In the genomic region with DNA sequence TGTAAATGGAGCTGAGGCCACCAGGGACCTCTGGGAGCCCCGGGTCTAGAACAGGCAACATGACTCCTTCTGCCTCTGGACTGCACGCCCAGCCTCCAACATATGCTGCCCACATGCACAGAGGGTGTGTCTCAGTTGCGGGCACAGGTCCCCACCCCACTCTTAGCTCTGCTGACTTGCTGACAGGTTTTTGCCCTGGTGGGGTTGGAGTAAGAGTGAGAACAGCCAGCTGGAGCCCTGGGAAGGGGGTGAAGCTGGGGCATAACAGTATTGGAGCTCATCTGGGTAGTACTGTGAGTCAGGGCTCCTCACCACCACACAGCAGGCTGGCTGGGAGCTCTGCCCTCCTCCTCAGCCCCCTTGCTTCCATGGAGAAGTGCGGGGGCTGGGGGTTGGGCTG, we compare ENCODE assay signal across 10 mouse cellular contexts.
DNase-seq lines count a peak whose midpoint lies in the region; ATAC-seq and TF ChIP-seq lines count a peak whose summit lies in the region.
"Had no signal": no experiment of that assay in that cellular context is flagged by ENCODE, and none has a peak within 500 bp of the region (broad histone marks: within the 10 kb centered on the region; RNA-seq: fewer than 3 reads in every experiment).

No protein-coding gene starts in this region.

- 74% methylated on average over 4 of the region's 4 CpGs for WGBS in intestine, embryonic 16.5 days
- WGBS in intestine, embryonic 15.5 days = 66% methylated on average over 4 of the region's 4 CpGs
- WGBS in embryonic facial prominence, embryonic 11.5 days = 60% methylated on average over 4 of the region's 4 CpGs

- no peak overlapping the region for H3K9ac ChIP-seq in intestine, embryonic 16.5 days (ENCODE audit: low read depth, low read length)
- H3K9ac ChIP-seq in intestine, embryonic 15.5 days = no peak overlapping the region
- H3K9ac ChIP-seq in embryonic facial prominence, embryonic 11.5 days (replicated peaks; ENCODE audit: low read length) = no peak overlapping the region
- H3K9ac ChIP-seq: hindbrain, embryonic 13.5 days had no signal

- no peaks in the 10 kb centered on the region for H3K9me3 ChIP-seq in intestine, embryonic 16.5 days (ENCODE audit: control insufficient read depth, low read length)
- no peaks in the 10 kb centered on the region for H3K9me3 ChIP-seq in intestine, embryonic 15.5 days
- no peaks in the 10 kb centered on the region for H3K9me3 ChIP-seq in G1E (replicated peaks)
- H3K9me3 ChIP-seq in embryonic facial prominence, embryonic 11.5 days (replicated peaks; ENCODE audit: control insufficient read depth, low read length) = no peaks in the 10 kb centered on the region
- H3K9me3 ChIP-seq: hindbrain, embryonic 13.5 days had no signal

- TF ChIP-seq CTCF in G1E (IDR thresholded peaks at IDR 0.05; ENCODE audit: low read depth, low read length) = no peak

- peaks cover 5% of the 10 kb centered on the region; the same call in 1 of the 2 replicates for H3K4me1 ChIP-seq in intestine, embryonic 16.5 days (ENCODE audit: control insufficient read depth, insufficient read depth, low read length)
- H3K4me1 ChIP-seq in intestine, embryonic 15.5 days (replicated peaks) = 0 out of 2 replicates have a peak, but pooled peaks cover 2% of the 10 kb centered on the region
- H3K4me1 ChIP-seq in G1E (ENCODE audit: insufficient read depth, low read depth, low read length) = peaks cover 30% of the 10 kb centered on the region
- no peaks in the 10 kb centered on the region for H3K4me1 ChIP-seq in embryonic facial prominence, embryonic 11.5 days (ENCODE audit: control insufficient read depth, insufficient read depth, low read length)

- ATAC-seq in intestine, embryonic 16.5 days = peak; percentile 16; the same call in 1 of the 2 replicates
- ATAC-seq in intestine, embryonic 15.5 days = no peak
- peak; percentile 72 for ATAC-seq in G1E (ENCODE audit: extremely low read depth, insufficient number of reproducible peaks, low FRiP score, poor library complexity, severe bottlenecking)
- peak; percentile 42 for ATAC-seq in embryonic facial prominence, embryonic 11.5 days (replicated peaks; ENCODE audit: insufficient number of reproducible peaks, low FRiP score, low TSS enrichment, low read depth)
- ATAC-seq in megakaryocyte, adult 5-6 weeks (ENCODE audit: poor library complexity, severe bottlenecking) = 0 out of 2 replicates have a peak, but pooled peaks have one; percentile 5

- H3K27me3 ChIP-seq in intestine, embryonic 16.5 days (replicated peaks; ENCODE audit: control insufficient read depth, insufficient read depth, low read length) = no peaks in the 10 kb centered on the region
- no peaks in the 10 kb centered on the region for H3K27me3 ChIP-seq in intestine, embryonic 15.5 days (replicated peaks)
- peaks cover 50% of the 10 kb centered on the region for H3K27me3 ChIP-seq in G1E (ENCODE audit: insufficient read depth, low read length)
- H3K27me3 ChIP-seq in embryonic facial prominence, embryonic 11.5 days (ENCODE audit: control insufficient read depth, insufficient read depth, low read length) = no peaks in the 10 kb centered on the region
- H3K27me3 ChIP-seq: hindbrain, embryonic 13.5 days had no signal

- no peaks in the 10 kb centered on the region for H3K36me3 ChIP-seq in intestine, embryonic 16.5 days (ENCODE audit: control insufficient read depth, insufficient read depth, low read length)
- H3K36me3 ChIP-seq in intestine, embryonic 15.5 days = no peaks in the 10 kb centered on the region
- H3K36me3 ChIP-seq in G1E (replicated peaks) = no peaks in the 10 kb centered on the region
- H3K36me3 ChIP-seq in embryonic facial prominence, embryonic 11.5 days (replicated peaks; ENCODE audit: control insufficient read depth, insufficient read depth, low read depth, low read length) = no peaks in the 10 kb centered on the region; the same call in 1 of the 2 replicates
- H3K36me3 ChIP-seq: hindbrain, embryonic 13.5 days had no signal

- no peak overlapping the region for H3K4me3 ChIP-seq in intestine, embryonic 16.5 days (ENCODE audit: low read length)
- no peak overlapping the region for H3K4me3 ChIP-seq in intestine, embryonic 15.5 days (replicated peaks)
- H3K4me3 ChIP-seq in G1E (ENCODE audit: low read depth, low read length) = peak overlapping the region; percentile 5; the same call in 1 of the 2 replicates
- no peak overlapping the region for H3K4me3 ChIP-seq in embryonic facial prominence, embryonic 11.5 days (ENCODE audit: low read depth, low read length)
- H3K4me3 ChIP-seq: hindbrain, embryonic 13.5 days had no signal

- no peak for DNase-seq in G1E (ENCODE audit: low spot score)
- no peak for DNase-seq in embryonic facial prominence, embryonic 11.5 days (ENCODE audit: low spot score)
- DNase-seq in retina, postnatal 1 day = no peak
- no peak for DNase-seq in embryo, embryonic 11 days
- DNase-seq: cerebellum, postnatal 14 days had no signal

- H3K4me2 ChIP-seq in intestine, embryonic 16.5 days (ENCODE audit: low read depth, low read length) = no peak overlapping the region
- no peak overlapping the region for H3K4me2 ChIP-seq in intestine, embryonic 15.5 days (replicated peaks)
- no peak overlapping the region for H3K4me2 ChIP-seq in embryonic facial prominence, embryonic 11.5 days (ENCODE audit: low read depth, low read length)
- H3K4me2 ChIP-seq: hindbrain, embryonic 13.5 days had no signal

- no peak overlapping the region for H3K27ac ChIP-seq in intestine, embryonic 16.5 days (ENCODE audit: low read length)
- H3K27ac ChIP-seq in intestine, embryonic 15.5 days = no peak overlapping the region
- no peak overlapping the region for H3K27ac ChIP-seq in embryonic facial prominence, embryonic 11.5 days (replicated peaks; ENCODE audit: low read depth, low read length)
- H3K27ac ChIP-seq: hindbrain, embryonic 13.5 days; kidney, postnatal 0 days had no signal
